Mouse (Mus musculus) neural tube, embryonic 13.5 days (tissue): ENCODE measurements around the gene Acss2. TPM values are rescaled to one million over a fixed set of nuclear protein-coding genes. Genes with fewer than 3 reads are reported as not detected.

ENCODE experiments used
- ATAC-seq: fragments of 200-750 bp; cut with Nextera tagmentation; 2 replicates; pipeline ENCODE4 v1.8.0; 2017; ENCODE audit warnings: low read depth, mild to moderate bottlenecking, moderate TSS enrichment, moderate library complexity
- H3K27ac ChIP-seq: fragments of 300-500 bp; sonication (generic); replicated peaks from 2 replicates; pipeline ENCODE4 v1.5.1; 2015; ENCODE audit warnings: moderate library complexity, mild to moderate bottlenecking, inconsistent platforms
- H3K27me3 ChIP-seq: fragments of 300-500 bp; sonication (generic); 2 replicates; pipeline ENCODE4 v1.6.1; 2015; ENCODE audit warnings: mild to moderate bottlenecking, inconsistent platforms
- H3K36me3 ChIP-seq: fragments of 300-500 bp; sonication (generic); 2 replicates; pipeline ENCODE4 v1.6.1; 2015; ENCODE audit warnings: mild to moderate bottlenecking, inconsistent platforms
- H3K4me1 ChIP-seq: fragments of 300-500 bp; sonication (generic); replicated peaks from 2 replicates; pipeline ENCODE4 v1.6.1; 2015; ENCODE audit warnings: inconsistent platforms
- H3K4me2 ChIP-seq: fragments of 300-500 bp; sonication (generic); 2 replicates; pipeline ENCODE4 v1.6.1; 2015; ENCODE audit warnings: inconsistent platforms, mild to moderate bottlenecking, moderate library complexity
- H3K4me3 ChIP-seq: fragments of 300-500 bp; sonication (generic); 2 replicates; pipeline ENCODE4 v1.5.1; 2015; ENCODE audit warnings: mild to moderate bottlenecking, inconsistent platforms
- H3K9ac ChIP-seq: fragments of 300-500 bp; sonication (generic); 2 replicates; pipeline ENCODE4 v1.6.1; 2015; ENCODE audit warnings: moderate library complexity, mild to moderate bottlenecking, inconsistent platforms
- H3K9me3 ChIP-seq: fragments of 300-500 bp; sonication (generic); 2 replicates; pipeline ENCODE4 v1.6.1; 2016; ENCODE audit warnings: inconsistent platforms
- WGBS: fragments of 180-500 bp; shearing (Covaris S2); methylation state at CpG from one replicate; pipeline ENCODE4 v1.1.7; 2015; 5-methylcytosine and 5-hydroxymethylcytosine counted together
- polyA plus RNA-seq: library from polyadenylated mRNA; unstranded; fragments of >200 nt; fragmentation: Nextera tagmentation; extraction: Ambion mirVana; gene quantifications from 2 replicates; pipeline ENCODE4 v1.2.1, GENCODE M21; 2015

Gene Acss2
- polyA plus RNA-seq, 1 experiment from 2014 or later = 29.8 TPM

DNA sequence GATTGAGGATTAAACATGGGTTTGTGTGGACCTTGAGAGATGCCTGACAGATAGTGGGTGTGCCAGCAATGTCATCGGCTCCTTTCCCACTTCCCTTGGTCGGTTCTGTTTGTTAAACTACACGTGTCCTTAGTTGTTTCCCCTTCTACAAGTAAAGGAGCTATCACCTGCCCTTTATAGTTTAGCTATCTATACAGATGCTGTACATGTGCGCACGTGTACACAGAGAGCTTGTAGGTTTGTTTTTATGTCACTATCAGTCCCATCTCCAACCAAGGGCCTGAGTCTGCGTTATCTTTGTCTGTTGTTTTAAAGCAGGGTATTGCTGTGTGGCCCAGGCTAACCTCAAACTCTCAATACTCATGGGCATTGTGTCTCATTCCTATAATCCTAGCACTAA, 106.2 kb downstream of the Acss2 start:
- H3K4me2 ChIP-seq = no peak overlapping the region
- H3K9ac ChIP-seq = no peak overlapping the region
- H3K27me3 ChIP-seq = peaks cover 32% of the 10 kb centered on the region
- no peaks in the 10 kb centered on the region for H3K36me3 ChIP-seq
- H3K4me3 ChIP-seq = no peak overlapping the region
- H3K9me3 ChIP-seq = no peaks in the 10 kb centered on the region
- no peak for ATAC-seq
- no peak overlapping the region for H3K27ac ChIP-seq
- WGBS = 88% methylated on average over 6 of the region's 6 CpGs
- peaks cover 14% of the 10 kb centered on the region for H3K4me1 ChIP-seq

DNA sequence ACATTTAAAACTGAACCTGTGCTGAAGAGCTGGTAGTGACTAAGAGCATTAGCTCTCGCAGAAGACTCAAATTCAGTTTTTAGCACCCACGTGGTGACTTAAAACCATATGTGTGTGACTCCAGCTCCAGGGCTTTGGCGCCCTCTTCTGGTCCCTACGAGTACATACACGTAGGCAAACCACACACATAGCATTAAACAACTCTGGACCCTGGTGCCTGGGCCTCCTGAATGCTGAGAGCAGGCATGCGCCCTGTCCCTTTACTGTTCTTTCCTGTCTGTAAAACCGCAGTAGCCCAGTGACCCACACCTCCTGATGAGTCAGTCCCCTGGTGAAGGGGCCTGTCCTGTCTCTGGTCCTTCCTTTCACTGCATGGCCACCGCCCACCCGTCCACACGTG, 107.0 kb downstream of the Acss2 start:
- 37% methylated on average over 10 of the region's 10 CpGs for WGBS
- Histone ChIP-seq H3K9me3 (no peaks in the 10 kb centered on the region), H3K4me3 (no peak overlapping the region), H3K36me3 (no peaks in the 10 kb centered on the region), H3K27ac (no peak overlapping the region), H3K9ac (no peak overlapping the region), H3K4me2 (no peak overlapping the region), H3K27me3 (peaks cover 37% of the 10 kb centered on the region), H3K4me1 (peaks cover 22% of the 10 kb centered on the region)
- no peak for ATAC-seq

- 42% methylated on average over 15 of the region's 15 CpGs for WGBS
- H3K9ac ChIP-seq = no peak overlapping the region
- 0 out of 2 replicates have a peak, but pooled peaks have one; percentile 6 for ATAC-seq
Measured at GRCm38 (mm10) chr2:155626277-155626676, 108.5 kb downstream of the Acss2 start.

DNA sequence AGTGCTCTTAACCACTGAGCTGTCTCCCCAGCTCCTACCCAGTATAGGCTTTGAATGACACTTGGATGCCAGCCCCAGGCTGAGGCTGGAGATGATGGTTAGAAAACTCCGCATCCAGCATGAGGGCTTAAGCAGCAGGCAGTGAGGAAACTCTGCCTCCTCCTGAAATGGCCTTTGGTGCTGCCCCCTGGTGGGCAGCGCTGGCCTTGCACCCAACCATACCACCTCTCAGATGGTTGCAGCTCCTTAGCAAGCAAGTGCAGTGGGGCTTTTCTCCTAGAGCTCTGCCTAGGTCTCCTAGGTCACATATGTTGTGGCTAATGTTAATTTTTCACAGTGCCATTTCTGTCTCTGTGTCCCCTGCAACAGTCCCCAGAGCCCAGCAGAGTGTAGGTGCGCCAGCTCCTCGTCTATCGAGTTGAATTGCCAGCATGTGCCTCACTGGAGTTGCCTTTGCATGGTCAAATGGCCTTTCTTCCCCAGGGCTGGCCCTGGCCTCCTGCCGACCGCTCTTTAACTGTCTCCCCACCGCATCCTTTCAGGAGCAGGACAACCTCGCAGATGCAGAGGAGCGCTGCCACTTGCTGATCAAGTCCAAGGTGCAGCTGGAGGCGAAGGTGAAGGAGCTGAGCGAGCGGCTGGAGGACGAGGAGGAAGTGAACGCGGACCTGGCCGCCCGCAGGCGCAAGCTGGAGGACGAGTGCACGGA, 109.4 kb downstream of the Acss2 start:
- Histone ChIP-seq H3K9ac (no peak overlapping the region), H3K27me3 (peaks cover 55% of the 10 kb centered on the region), H3K4me2 (no peak overlapping the region), H3K4me3 (no peak overlapping the region), H3K9me3 (no peaks in the 10 kb centered on the region), H3K27ac (no peak overlapping the region), H3K36me3 (peaks cover 17% of the 10 kb centered on the region), H3K4me1 (peaks cover 36% of the 10 kb centered on the region)
- ATAC-seq = no peak
- WGBS = 51% methylated on average over 21 of the region's 21 CpGs

More at GRCm38 (mm10) chr2:155626277-155626676, 108.5 kb downstream of the Acss2 start:
- Histone ChIP-seq H3K4me1 (peaks cover 36% of the 10 kb centered on the region), H3K4me3 (no peak overlapping the region), H3K9me3 (no peaks in the 10 kb centered on the region), H3K36me3 (peaks cover 8% of the 10 kb centered on the region), H3K27ac (no peak overlapping the region), H3K27me3 (peaks cover 46% of the 10 kb centered on the region), H3K4me2 (no peak overlapping the region)

GRCm38 (mm10) chr2:155628112-155628511, 110.4 kb downstream of the Acss2 start:
- no peak for ATAC-seq
- no peak overlapping the region for H3K4me2 ChIP-seq
- 78% methylated on average over 9 of the region's 9 CpGs for WGBS
- H3K27ac ChIP-seq = no peak overlapping the region
- peaks cover 65% of the 10 kb centered on the region for H3K27me3 ChIP-seq
- H3K9me3 ChIP-seq = no peaks in the 10 kb centered on the region
- peaks cover 36% of the 10 kb centered on the region for H3K4me1 ChIP-seq
- no peak overlapping the region for H3K9ac ChIP-seq
- H3K36me3 ChIP-seq = peaks cover 25% of the 10 kb centered on the region
- H3K4me3 ChIP-seq = no peak overlapping the region

DNA sequence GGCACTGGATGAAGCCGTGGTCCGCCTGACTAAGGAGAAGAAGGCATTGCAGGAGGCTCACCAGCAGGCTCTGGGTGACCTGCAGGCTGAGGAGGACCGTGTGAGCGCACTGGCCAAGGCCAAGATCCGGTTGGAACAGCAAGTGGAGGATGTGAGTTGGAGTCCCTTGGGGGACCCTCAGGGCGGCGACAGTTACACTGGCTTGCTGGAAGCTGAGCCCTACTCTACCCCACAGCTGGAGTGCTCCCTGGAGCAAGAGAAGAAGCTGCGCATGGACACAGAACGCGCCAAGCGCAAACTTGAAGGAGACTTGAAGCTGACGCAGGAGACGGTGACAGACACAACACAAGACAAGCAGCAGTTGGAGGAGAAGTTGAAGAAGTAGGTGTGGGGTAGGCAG, 110.8 kb downstream of the Acss2 start:
- WGBS = 78% methylated on average over 13 of the region's 13 CpGs
- H3K4me2 ChIP-seq = no peak overlapping the region
- H3K27me3 ChIP-seq = peaks cover 69% of the 10 kb centered on the region
- peaks cover 36% of the 10 kb centered on the region for H3K4me1 ChIP-seq
- no peak for ATAC-seq
- peaks cover 29% of the 10 kb centered on the region for H3K36me3 ChIP-seq
- no peak overlapping the region for H3K9ac ChIP-seq
- no peak overlapping the region for H3K27ac ChIP-seq
- H3K9me3 ChIP-seq = no peaks in the 10 kb centered on the region
- H3K4me3 ChIP-seq = no peak overlapping the region

- Histone ChIP-seq H3K27me3 (peaks cover 76% of the 10 kb centered on the region), H3K36me3 (peaks cover 37% of the 10 kb centered on the region), H3K4me1 (peaks cover 36% of the 10 kb centered on the region), H3K9me3 (no peaks in the 10 kb centered on the region), H3K4me3 (peak overlapping the region; percentile 34), H3K27ac (no peak overlapping the region), H3K9ac (peak overlapping the region; percentile 65), H3K4me2 (peak overlapping the region; percentile 66)
- ATAC-seq = peak; percentile 49; the same call in 1 of the 2 replicates
- under 1% methylated on average over 35 of the region's 35 CpGs for WGBS
Measured at GRCm38 (mm10) chr2:155629231-155629661, 111.5 kb downstream of the Acss2 start.

DNA sequence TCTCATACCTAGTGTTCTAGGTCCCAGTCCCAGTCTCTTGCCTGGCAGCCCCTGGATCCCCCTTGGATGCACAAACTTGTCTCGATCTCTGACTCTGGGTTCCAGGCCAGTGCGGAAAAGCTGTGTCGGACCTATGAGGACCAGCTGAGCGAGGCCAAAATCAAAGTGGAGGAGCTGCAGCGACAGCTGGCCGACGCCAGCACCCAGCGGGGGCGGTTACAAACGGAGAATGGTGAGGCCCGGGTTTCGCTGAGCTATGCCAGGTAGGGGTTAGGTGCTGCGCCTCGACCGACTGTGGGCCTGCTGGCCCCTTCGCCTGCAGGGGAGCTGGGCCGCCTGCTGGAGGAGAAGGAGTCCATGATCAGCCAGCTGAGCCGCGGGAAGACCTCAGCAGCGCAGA, 112.4 kb downstream of the Acss2 start:
- 23% methylated on average over 20 of the region's 20 CpGs for WGBS
- H3K36me3 ChIP-seq = peaks cover 46% of the 10 kb centered on the region
- H3K27me3 ChIP-seq = peaks cover 82% of the 10 kb centered on the region

GRCm38 (mm10) chr2:155630590-155631416, 113.1 kb downstream of the Acss2 start:
- Histone ChIP-seq H3K27ac (no peak overlapping the region), H3K27me3 (peaks cover 78% of the 10 kb centered on the region), H3K4me2 (no peak overlapping the region), H3K4me1 (peaks cover 33% of the 10 kb centered on the region), H3K36me3 (peaks cover 52% of the 10 kb centered on the region), H3K9me3 (no peaks in the 10 kb centered on the region), H3K4me3 (no peak overlapping the region), H3K9ac (0 out of 2 replicates have a peak overlapping the region, but pooled peaks have one; percentile 34)
- WGBS = 16% methylated on average over 43 of the region's 43 CpGs
- ATAC-seq = no peak

More for the DNA sequence above, 112.4 kb downstream of the Acss2 start:
- H3K4me3 ChIP-seq = no peak overlapping the region
- peaks cover 36% of the 10 kb centered on the region for H3K4me1 ChIP-seq
- H3K27ac ChIP-seq = no peak overlapping the region
- 0 out of 2 replicates have a peak overlapping the region, but pooled peaks have one; percentile 34 for H3K9ac ChIP-seq
- no peaks in the 10 kb centered on the region for H3K9me3 ChIP-seq
- no peak overlapping the region for H3K4me2 ChIP-seq
- ATAC-seq = no peak

GRCm38 (mm10) chr2:155632138-155632936, 114.6 kb downstream of the Acss2 start:
- H3K9me3 ChIP-seq = no peaks in the 10 kb centered on the region
- peaks cover 26% of the 10 kb centered on the region for H3K4me1 ChIP-seq
- H3K36me3 ChIP-seq = peaks cover 68% of the 10 kb centered on the region
- H3K9ac ChIP-seq = no peak overlapping the region
- WGBS = 70% methylated on average over 30 of the region's 30 CpGs
- H3K27ac ChIP-seq = no peak overlapping the region
- no peak overlapping the region for H3K4me3 ChIP-seq
- ATAC-seq = no peak
- peaks cover 73% of the 10 kb centered on the region for H3K27me3 ChIP-seq
- H3K4me2 ChIP-seq = no peak overlapping the region

DNA sequence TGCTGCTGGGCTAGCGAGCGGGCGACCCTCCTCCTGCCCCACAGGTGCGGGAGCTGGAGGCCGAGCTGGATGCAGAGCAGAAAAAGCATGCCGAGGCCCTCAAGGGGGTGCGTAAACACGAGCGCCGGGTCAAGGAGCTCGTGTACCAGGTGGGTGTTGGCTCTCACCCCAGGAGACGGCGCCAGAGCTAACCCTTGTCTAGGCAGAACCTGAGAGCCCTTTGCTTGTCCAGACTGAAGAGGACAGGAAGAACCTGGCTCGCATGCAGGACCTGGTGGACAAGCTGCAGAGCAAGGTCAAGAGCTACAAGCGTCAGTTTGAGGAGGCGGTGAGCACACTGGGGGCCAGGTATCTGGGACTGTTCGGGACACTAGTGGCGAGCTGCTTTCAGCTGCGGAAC, 115.4 kb downstream of the Acss2 start:
- H3K4me2 ChIP-seq = no peak overlapping the region
- ATAC-seq = no peak
- no peak overlapping the region for H3K9ac ChIP-seq
- no peaks in the 10 kb centered on the region for H3K9me3 ChIP-seq
- H3K4me1 ChIP-seq = peaks cover 26% of the 10 kb centered on the region
- H3K27me3 ChIP-seq = peaks cover 65% of the 10 kb centered on the region
- no peak overlapping the region for H3K27ac ChIP-seq
- WGBS = 70% methylated on average over 19 of the region's 19 CpGs
- H3K4me3 ChIP-seq = no peak overlapping the region
- peaks cover 75% of the 10 kb centered on the region for H3K36me3 ChIP-seq
